Mouse (Mus musculus) adrenal gland, postnatal 25 days (tissue): Measurements from ENCODE around the gene Kcnc2. TPM values are rescaled to one million over a fixed set of nuclear protein-coding genes. Genes with fewer than 3 reads are reported as not detected.

ENCODE experiments used
- DNase-seq: peaks from one replicate; pipeline ENCODE4 v3.0.0; 2021; ENCODE audit warnings: mixed read lengths
- total RNA-seq: library from RNA; stranded (reverse); gene quantifications from 2 replicates; pipeline ENCODE4 v1.2.3, GENCODE M21; 2021

Kcnc2 gene
- total RNA-seq, 1 experiment from 2014 or later: 0.39 TPM

DNA sequence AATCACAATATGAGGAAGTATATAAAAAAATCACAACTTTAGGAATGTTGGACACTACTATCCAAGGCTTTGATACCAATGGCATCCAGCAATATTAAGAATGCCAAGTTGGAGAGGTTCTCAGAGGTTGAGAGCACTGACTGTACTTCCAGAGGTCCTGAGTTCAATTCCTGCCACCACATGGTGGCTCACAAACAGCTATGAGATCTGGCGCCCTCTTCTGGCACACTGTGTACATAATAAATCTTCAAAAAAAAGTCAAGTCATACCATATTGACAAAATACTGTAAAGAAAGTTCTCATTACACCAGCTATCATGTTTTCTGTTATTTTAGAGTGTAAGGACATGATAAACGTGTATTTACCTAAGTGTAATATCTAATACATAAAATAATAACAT lies 126.3 kb downstream of the Kcnc2 start:
- no peak for DNase-seq

- DNase-seq: no peak
Observed at GRCm38 (mm10) chr10:112400591-112401404, 129.9 kb downstream of the Kcnc2 start.

DNA sequence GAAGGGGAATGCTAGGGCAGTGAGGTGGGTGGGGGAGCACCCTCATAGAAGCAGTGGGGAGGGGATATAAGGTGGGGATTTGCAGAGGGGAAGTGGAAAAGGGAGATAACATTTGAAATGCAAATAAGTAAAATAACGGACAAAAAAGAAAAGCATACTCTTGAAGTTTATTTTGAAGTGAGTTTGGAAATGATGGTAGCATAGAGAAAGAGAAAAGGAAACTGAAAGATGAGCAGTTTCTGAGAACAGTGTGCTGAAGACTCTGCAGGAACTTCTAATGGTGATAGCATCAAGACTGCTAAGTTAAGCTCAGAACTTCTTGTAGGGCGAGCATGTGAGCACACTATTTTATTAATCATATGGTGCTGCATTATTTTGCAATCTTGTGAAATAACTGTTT lies 138.6 kb downstream of the Kcnc2 start:
- no peak for DNase-seq

DNA sequence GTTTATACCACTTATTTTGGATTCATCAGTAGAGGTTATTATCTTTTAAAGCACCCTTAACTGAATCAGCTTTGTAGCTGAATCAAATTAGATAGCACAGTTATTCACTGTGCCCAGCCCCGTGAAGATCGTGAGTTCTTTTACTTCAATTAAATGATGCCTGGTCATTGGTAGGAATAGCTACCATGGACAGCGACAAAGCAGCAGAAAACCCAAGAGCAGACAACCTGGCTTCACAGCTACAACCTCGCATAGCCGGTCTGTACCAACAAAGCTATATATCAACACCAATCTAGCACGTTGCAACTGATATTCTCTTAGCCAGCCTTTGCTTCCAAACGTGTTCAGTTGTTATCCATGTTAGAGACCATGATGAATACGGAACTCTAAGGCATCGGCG lies 152.4 kb downstream of the Kcnc2 start:
- no peak for DNase-seq

GRCm38 (mm10) chr10:112436950-112437349 lies 166.0 kb downstream of the Kcnc2 start:
- DNase-seq: no peak

GRCm38 (mm10) chr10:112444640-112445039 lies 173.7 kb downstream of the Kcnc2 start:
- no peak for DNase-seq

- no peak for DNase-seq
Observed at GRCm38 (mm10) chr10:112450910-112451309, 180.0 kb downstream of the Kcnc2 start.

- DNase-seq: no peak
Observed at GRCm38 (mm10) chr10:112468689-112469384, 197.9 kb downstream of the Kcnc2 start.

DNA sequence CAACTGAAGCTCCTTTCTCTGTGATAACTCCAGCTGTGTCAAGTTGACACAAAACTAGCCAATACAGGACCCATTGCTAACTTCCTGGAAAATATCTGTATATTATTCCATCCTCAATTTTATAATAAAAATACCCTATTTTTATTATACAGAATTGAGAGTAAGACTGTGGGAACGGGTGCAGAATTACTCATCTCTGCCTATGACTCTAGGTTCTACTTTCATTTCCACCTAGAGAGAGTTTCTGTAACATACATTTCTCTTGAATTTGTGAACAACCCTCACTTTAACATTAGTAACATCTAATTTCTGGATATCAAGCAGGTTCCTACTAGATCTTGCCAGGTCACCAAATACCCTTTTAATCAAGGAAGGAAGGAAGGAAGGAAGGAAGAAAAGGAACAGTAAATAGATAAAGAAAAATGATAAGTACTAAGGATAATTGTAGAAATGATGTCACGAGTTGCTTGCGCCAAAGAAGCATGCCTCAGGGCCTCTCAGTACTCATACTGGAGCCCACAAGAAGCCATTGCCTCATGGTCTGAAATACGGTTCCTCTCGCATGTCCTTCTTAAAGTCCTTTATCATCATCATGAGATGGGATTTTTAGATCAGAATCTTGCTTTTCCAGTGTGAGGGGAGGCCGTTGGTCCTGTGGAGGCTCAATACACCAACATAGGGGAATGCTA lies 203.3 kb downstream of the Kcnc2 start:
- no peak for DNase-seq

- no peak for DNase-seq
Observed at GRCm38 (mm10) chr10:112481461-112481860, 210.5 kb downstream of the Kcnc2 start.

- no peak for DNase-seq
Observed at GRCm38 (mm10) chr10:112481921-112482607, 211.1 kb downstream of the Kcnc2 start.

DNA sequence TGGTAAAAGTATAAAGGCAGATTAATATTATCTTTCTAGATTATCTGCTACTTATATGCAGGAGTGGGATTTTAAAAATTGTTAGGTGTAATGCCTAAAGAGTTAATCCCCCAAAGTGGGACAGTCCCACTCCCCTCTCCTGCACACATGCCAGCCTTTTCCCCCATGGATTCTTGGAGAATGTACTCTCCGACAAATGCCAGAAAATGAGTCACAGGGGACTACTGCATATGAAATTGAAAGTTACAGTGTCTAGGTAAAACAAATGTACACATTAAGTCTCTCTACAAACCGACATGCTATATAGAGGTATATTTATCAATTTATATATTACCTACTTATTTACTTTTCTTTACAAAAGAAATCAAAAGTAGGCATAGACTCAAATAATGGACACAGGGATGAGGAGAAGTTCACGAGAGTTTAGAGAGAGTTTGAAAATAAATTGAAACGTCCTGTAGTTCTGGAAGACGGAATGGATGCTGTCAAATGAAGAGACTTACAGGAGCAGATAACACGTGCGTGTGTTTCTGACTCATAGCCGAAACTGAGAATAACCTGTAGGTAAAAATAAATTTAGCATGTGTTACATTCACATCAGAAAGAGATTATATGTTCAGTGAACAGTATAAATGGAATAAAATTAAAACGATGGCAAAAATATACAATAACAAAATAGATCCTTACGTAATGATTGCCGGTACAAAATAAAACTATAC lies 213.6 kb downstream of the Kcnc2 start:
- DNase-seq: no peak

DNA sequence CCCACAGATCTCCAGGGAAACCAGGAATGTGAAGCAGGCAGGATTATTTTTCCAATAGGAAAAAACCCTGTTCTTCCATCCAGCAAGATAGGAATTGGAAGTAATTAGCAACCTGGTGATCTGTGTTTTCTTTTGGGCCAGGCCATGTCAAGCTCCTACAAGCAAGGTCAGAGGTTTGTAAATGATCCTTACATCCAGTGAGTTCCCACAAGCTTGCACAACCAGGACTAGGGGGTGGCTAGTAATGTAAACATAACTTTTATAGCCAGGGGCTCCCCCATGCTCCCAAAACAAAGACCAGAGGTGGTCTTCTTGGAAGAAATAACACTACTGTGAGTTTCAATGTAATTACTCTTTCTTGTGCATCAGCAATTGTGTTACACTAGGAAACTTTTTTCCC lies 214.9 kb downstream of the Kcnc2 start:
- DNase-seq: no peak

DNA sequence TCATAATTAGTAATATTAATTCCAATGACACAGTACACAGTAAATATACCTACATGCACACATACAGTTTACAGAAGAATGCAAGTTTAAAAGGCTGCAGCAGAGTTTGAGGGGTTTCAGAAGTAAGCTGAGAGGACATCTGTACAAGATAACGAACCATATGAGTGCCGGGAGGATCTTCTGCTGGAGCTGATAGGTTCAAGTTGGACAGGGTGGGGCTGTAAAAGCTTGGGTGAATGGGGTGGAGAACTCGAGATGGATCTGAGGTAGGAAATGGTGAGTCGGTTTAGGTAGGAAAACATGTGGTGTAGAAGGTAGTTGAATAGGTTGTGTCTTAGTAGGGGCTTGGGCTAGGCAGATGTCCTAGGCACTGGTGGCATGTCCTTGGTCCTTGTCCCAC lies 217.8 kb downstream of the Kcnc2 start:
- no peak for DNase-seq

Other genes with a start within 250 kb of the Kcnc2 start
- gene Glipr1l1, start 210.9 kb upstream of the Kcnc2 start, total RNA-seq: not detected in 2 replicates
- not detected in 2 replicates for gene Glipr1l2, start 187.8 kb upstream of the Kcnc2 start, total RNA-seq
- not detected in 2 replicates for gene Glipr1l3, start 110.8 kb upstream of the Kcnc2 start, total RNA-seq
- gene Caps2, start 107.5 kb upstream of the Kcnc2 start, total RNA-seq: not detected in 2 replicates